Mouse (Mus musculus) hindbrain, embryonic 10.5 days (tissue): ENCODE measurements around the gene Dapk1. TPM values are rescaled to one million over a fixed set of nuclear protein-coding genes. Genes with fewer than 3 reads are reported as not detected.
"Not testable (repeated sequence)": the region's sequence is repeated elsewhere in the genome, so short reads cannot be mapped to it uniquely, and the experiment has no call there.

Experiments used
- DNase-seq: peaks from one replicate; pipeline ENCODE4 v3.0.0-alpha.2; 2017; ENCODE audit warnings: low spot score
- H3K27ac ChIP-seq: fragments of 300-500 bp; sonication (generic); 2 replicates; pipeline ENCODE4 v1.5.1; 2016; ENCODE audit warnings: mild to moderate bottlenecking, moderate library complexity
- H3K27me3 ChIP-seq: fragments of 300-500 bp; sonication (generic); 2 replicates; pipeline ENCODE4 v1.6.1; 2016; ENCODE audit warnings: mild to moderate bottlenecking; ENCODE audit not compliant: poor library complexity, insufficient read depth, severe bottlenecking
- H3K36me3 ChIP-seq: fragments of 300-500 bp; sonication (generic); 2 replicates; pipeline ENCODE4 v1.6.1; 2016; ENCODE audit warnings: mild to moderate bottlenecking, moderate library complexity
- H3K4me1 ChIP-seq: fragments of 300-500 bp; sonication (generic); replicated peaks from 2 replicates; pipeline ENCODE4 v1.6.1; 2016; ENCODE audit warnings: mild to moderate bottlenecking
- H3K4me3 ChIP-seq: fragments of 300-500 bp; sonication (generic); 2 replicates; pipeline ENCODE4 v1.5.1; 2016; ENCODE audit warnings: mild to moderate bottlenecking, moderate library complexity
- H3K9me3 ChIP-seq: fragments of 300-500 bp; sonication (generic); 2 replicates; pipeline ENCODE4 v1.6.1; 2016; ENCODE audit warnings: mild to moderate bottlenecking, moderate library complexity
- WGBS: fragments of 180-500 bp; shearing (Covaris S2); methylation state at CpG from one replicate; pipeline ENCODE4 v1.1.7; 2016; 5-methylcytosine and 5-hydroxymethylcytosine counted together
- polyA plus RNA-seq: library from polyadenylated mRNA; unstranded; fragments of >200 nt; fragmentation: Nextera tagmentation; extraction: Ambion mirVana; gene quantifications from 2 replicates; pipeline ENCODE4 v1.2.1, GENCODE M21; 2016

Gene Dapk1
- polyA plus RNA-seq, 1 experiment from 2014 or later, result 23.6 TPM

GRCm38 (mm10) chr13:60603252-60603562 lies 1.5 kb downstream of the Dapk1 start:
- no peaks in the 10 kb centered on the region for H3K9me3 ChIP-seq
- H3K36me3 ChIP-seq, result peaks cover 39% of the 10 kb centered on the region
- H3K4me1 ChIP-seq, result peaks cover 27% of the 10 kb centered on the region
- H3K27ac ChIP-seq, result peak overlapping the region; percentile 96
- peak overlapping the region; percentile 86 for H3K4me3 ChIP-seq
- 64% methylated on average over 5 of the region's 5 CpGs for WGBS
- H3K27me3 ChIP-seq, result no peaks in the 10 kb centered on the region
- no peak for DNase-seq

- H3K9me3 ChIP-seq, result no peaks in the 10 kb centered on the region
- no peak for DNase-seq
- H3K4me1 ChIP-seq, result peaks cover 43% of the 10 kb centered on the region
- peaks cover 54% of the 10 kb centered on the region for H3K36me3 ChIP-seq
- H3K4me3 ChIP-seq, result no peak overlapping the region
- H3K27me3 ChIP-seq, result no peaks in the 10 kb centered on the region
- no peak overlapping the region for H3K27ac ChIP-seq
- WGBS, result 79% methylated on average over 8 of the region's 8 CpGs
Measured at GRCm38 (mm10) chr13:60607411-60607810, 5.7 kb downstream of the Dapk1 start.

- 78% methylated on average over 8 of the region's 8 CpGs for WGBS
- H3K9me3 ChIP-seq, result no peaks in the 10 kb centered on the region
- H3K27ac ChIP-seq, result no peak overlapping the region
- peaks cover 43% of the 10 kb centered on the region for H3K4me1 ChIP-seq
- H3K36me3 ChIP-seq, result peaks cover 58% of the 10 kb centered on the region
- no peaks in the 10 kb centered on the region for H3K27me3 ChIP-seq
- no peak overlapping the region for H3K4me3 ChIP-seq
- no peak for DNase-seq
Measured at GRCm38 (mm10) chr13:60608411-60609046, 6.8 kb downstream of the Dapk1 start.

GRCm38 (mm10) chr13:60609234-60609633 lies 7.5 kb downstream of the Dapk1 start:
- Histone ChIP-seq H3K27ac (no peak overlapping the region), H3K4me1 (peaks cover 48% of the 10 kb centered on the region), H3K27me3 (no peaks in the 10 kb centered on the region), H3K4me3 (no peak overlapping the region), H3K36me3 (peaks cover 58% of the 10 kb centered on the region), H3K9me3 (no peaks in the 10 kb centered on the region)
- no peak for DNase-seq
- WGBS, result 72% methylated on average over 4 of the region's 4 CpGs

GRCm38 (mm10) chr13:60610558-60610957 lies 8.8 kb downstream of the Dapk1 start:
- WGBS, result 52% methylated on average over 6 of the region's 6 CpGs

GRCm38 (mm10) chr13:60610971-60611370 lies 9.2 kb downstream of the Dapk1 start:
- 84% methylated on average over 6 of the region's 6 CpGs for WGBS
- not testable (repeated sequence) for DNase-seq, H3K4me3 ChIP-seq, H3K27ac ChIP-seq, H3K9me3 ChIP-seq, H3K27me3 ChIP-seq
- H3K4me1 ChIP-seq, result peaks cover 60% of the 10 kb centered on the region
- H3K36me3 ChIP-seq, result peaks cover 42% of the 10 kb centered on the region

More at GRCm38 (mm10) chr13:60610558-60610957, 8.8 kb downstream of the Dapk1 start:
- H3K27me3 ChIP-seq, result no peaks in the 10 kb centered on the region
- no peak for DNase-seq
- no peak overlapping the region for H3K4me3 ChIP-seq
- H3K36me3 ChIP-seq, result peaks cover 47% of the 10 kb centered on the region
- H3K4me1 ChIP-seq, result peaks cover 56% of the 10 kb centered on the region
- peak overlapping the region; percentile 45; the same call in 1 of the 2 replicates for H3K27ac ChIP-seq
- no peaks in the 10 kb centered on the region for H3K9me3 ChIP-seq

- no peak for DNase-seq
- Histone ChIP-seq H3K36me3 (peaks cover 31% of the 10 kb centered on the region), H3K4me3 (no peak overlapping the region), H3K27ac (no peak overlapping the region), H3K4me1 (peaks cover 63% of the 10 kb centered on the region), H3K27me3 (no peaks in the 10 kb centered on the region), H3K9me3 (no peaks in the 10 kb centered on the region)
- WGBS, result 74% methylated on average over 3 of the region's 3 CpGs
Measured at GRCm38 (mm10) chr13:60612160-60612559, 10.4 kb downstream of the Dapk1 start.

- Histone ChIP-seq H3K9me3 (no peaks in the 10 kb centered on the region), H3K4me1 (peaks cover 68% of the 10 kb centered on the region), H3K27me3 (no peaks in the 10 kb centered on the region), H3K4me3 (no peak overlapping the region), H3K36me3 (peaks cover 22% of the 10 kb centered on the region), H3K27ac (no peak overlapping the region)
- no peak for DNase-seq
- WGBS, result 94% methylated on average over 8 of the region's 8 CpGs
Measured at GRCm38 (mm10) chr13:60614154-60614553, 12.4 kb downstream of the Dapk1 start.

- H3K27me3 ChIP-seq, result no peaks in the 10 kb centered on the region
- no peak overlapping the region for H3K27ac ChIP-seq
- H3K36me3 ChIP-seq, result peaks cover 22% of the 10 kb centered on the region
- no peaks in the 10 kb centered on the region for H3K9me3 ChIP-seq
- 60% methylated on average over 15 of the region's 15 CpGs for WGBS
- DNase-seq, result no peak
- H3K4me3 ChIP-seq, result no peak overlapping the region
- H3K4me1 ChIP-seq, result peaks cover 69% of the 10 kb centered on the region
Measured at GRCm38 (mm10) chr13:60615057-60615650, 13.4 kb downstream of the Dapk1 start.

GRCm38 (mm10) chr13:60616036-60616435 lies 14.3 kb downstream of the Dapk1 start:
- Histone ChIP-seq H3K4me1 (peaks cover 65% of the 10 kb centered on the region), H3K27me3 (no peaks in the 10 kb centered on the region), H3K27ac (no peak overlapping the region), H3K9me3 (no peaks in the 10 kb centered on the region), H3K4me3 (no peak overlapping the region), H3K36me3 (peaks cover 15% of the 10 kb centered on the region)
- DNase-seq, result no peak
- WGBS, result 29% methylated on average over 6 of the region's 6 CpGs

GRCm38 (mm10) chr13:60618287-60618686 lies 16.5 kb downstream of the Dapk1 start:
- H3K27me3 ChIP-seq, result no peaks in the 10 kb centered on the region
- no peak overlapping the region for H3K4me3 ChIP-seq
- peaks cover 58% of the 10 kb centered on the region for H3K4me1 ChIP-seq
- WGBS, result 66% methylated on average over 9 of the region's 9 CpGs
- no peaks in the 10 kb centered on the region for H3K9me3 ChIP-seq
- no peak for DNase-seq
- 0 out of 2 replicates have a peak overlapping the region, but pooled peaks have one; percentile 9 for H3K27ac ChIP-seq
- H3K36me3 ChIP-seq, result 0 out of 2 replicates have a peak, but pooled peaks cover 10% of the 10 kb centered on the region

- WGBS, result 49% methylated on average over 6 of the region's 6 CpGs
- Histone ChIP-seq H3K36me3 (0 out of 2 replicates have a peak, but pooled peaks cover 5% of the 10 kb centered on the region), H3K9me3 (no peaks in the 10 kb centered on the region), H3K27ac (peak overlapping the region; percentile 51; the same call in 1 of the 2 replicates), H3K4me1 (peaks cover 50% of the 10 kb centered on the region), H3K4me3 (no peak overlapping the region), H3K27me3 (no peaks in the 10 kb centered on the region)
- no peak for DNase-seq
Measured at GRCm38 (mm10) chr13:60619723-60620122, 18.0 kb downstream of the Dapk1 start.

GRCm38 (mm10) chr13:60621411-60621965 lies 19.7 kb downstream of the Dapk1 start:
- Histone ChIP-seq H3K27ac (no peak overlapping the region), H3K36me3 (0 out of 2 replicates have a peak, but pooled peaks cover 5% of the 10 kb centered on the region), H3K9me3 (no peaks in the 10 kb centered on the region), H3K27me3 (no peaks in the 10 kb centered on the region), H3K4me1 (peaks cover 37% of the 10 kb centered on the region), H3K4me3 (no peak overlapping the region)
- 43% methylated on average over 4 of the region's 4 CpGs for WGBS
- no peak for DNase-seq
